Mouse (Mus musculus) activated CD4-positive, CD25-positive, alpha-beta regulatory T cell, adult 4 months (primary cell): Measurements from ENCODE around the gene Pdpk1. TPM values are rescaled to one million over a fixed set of nuclear protein-coding genes. Genes with fewer than 3 reads are reported as not detected.
A peak's percentile ranks its signal among the peaks of the same experiment; 100 is the strongest.
"Not testable (repeated sequence)": the region's sequence is repeated elsewhere in the genome, so short reads cannot be mapped to it uniquely, and the experiment has no call there.

Experiments
- ATAC-seq: one replicate; pipeline ENCODE4 v1.8.0; 2017
- polyA plus RNA-seq, 2 experiments: library from polyadenylated mRNA; unstranded; fragments of 100-300 nt; shearing (Covaris generic); gene quantifications; one replicate each; pipeline ENCODE4 v1.2.1; 2017

Pdpk1 gene
- polyA plus RNA-seq, 2 experiments from 2014 or later: 43.3 to 47.7 TPM

DNA sequence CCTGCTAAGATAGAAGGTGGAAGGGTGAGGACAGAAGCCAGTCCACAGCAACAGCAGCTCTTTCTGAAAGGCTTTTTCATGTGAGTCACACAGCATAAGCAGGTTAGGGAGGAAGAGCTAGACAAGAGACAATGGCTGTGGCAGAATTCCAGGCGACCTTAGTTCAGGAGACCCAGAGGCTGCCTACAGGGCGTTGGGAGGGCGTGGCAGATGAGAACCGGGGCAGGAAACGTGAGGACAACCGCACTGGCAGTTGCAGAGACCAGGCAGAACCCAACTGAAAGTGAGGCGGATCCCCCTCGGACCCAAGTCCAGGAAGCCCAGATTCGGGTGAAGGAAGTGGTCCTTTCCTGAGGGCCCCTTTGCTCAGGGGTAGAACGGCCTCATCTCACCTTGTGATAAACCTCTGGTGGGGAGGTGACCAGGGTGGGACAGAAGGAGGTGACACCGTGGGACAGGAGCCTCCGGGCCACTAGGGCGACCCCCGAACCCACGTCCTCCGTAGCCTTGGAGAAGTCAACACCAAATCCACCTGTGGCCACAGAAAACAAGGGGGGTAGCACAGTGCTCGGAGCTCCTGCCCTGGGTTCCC is 12.0 kb upstream of the Pdpk1 start:
- no peak for ATAC-seq

- ATAC-seq: no peak
These were observed 10.7 kb upstream of the Pdpk1 start for GRCm38 (mm10) chr17:24161466-24161865.

GRCm38 (mm10) chr17:24157526-24157925 is 6.8 kb upstream of the Pdpk1 start:
- ATAC-seq: no peak

DNA sequence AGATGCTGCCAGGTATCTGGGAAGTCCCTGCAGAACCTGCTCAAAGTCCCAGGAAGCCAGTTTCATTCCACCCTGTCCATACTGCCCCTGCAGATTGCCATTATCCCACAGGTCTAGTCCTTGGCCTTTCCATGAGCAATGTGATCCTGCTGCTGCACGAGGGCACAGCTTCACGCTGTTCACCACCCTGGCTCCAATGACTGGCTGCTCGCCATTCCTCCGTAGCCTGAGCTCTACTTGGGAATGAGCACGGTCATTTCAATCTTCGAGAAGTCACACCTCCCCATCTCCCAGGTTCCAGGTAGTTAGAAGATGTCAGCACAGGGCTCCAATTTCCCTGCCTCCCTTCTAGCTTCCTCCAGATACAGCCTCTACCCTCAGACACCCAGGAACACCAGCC is 6.4 kb upstream of the Pdpk1 start:
- ATAC-seq: no peak

DNA sequence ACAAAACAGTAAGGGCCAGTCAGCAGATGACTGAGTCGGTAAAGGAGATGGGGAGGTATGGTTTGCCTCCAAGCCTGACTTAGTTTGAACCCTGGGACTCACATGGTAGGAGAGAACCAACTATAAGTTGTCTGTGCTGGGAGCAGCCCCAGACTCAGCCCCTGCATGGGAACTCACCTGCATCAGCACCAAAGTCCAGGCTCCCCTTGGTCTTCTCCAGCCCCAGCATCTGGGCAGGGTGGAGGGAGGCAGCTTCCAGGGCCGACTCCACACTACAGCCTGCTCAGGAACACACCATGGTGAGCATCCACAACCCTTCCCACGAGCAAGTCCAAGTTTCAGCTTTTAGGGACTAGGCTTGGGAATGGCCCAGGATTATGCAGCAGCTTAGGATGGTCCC is 5.7 kb upstream of the Pdpk1 start:
- ATAC-seq: no peak

GRCm38 (mm10) chr17:24155742-24156141 is 5.0 kb upstream of the Pdpk1 start:
- ATAC-seq: no peak

DNA sequence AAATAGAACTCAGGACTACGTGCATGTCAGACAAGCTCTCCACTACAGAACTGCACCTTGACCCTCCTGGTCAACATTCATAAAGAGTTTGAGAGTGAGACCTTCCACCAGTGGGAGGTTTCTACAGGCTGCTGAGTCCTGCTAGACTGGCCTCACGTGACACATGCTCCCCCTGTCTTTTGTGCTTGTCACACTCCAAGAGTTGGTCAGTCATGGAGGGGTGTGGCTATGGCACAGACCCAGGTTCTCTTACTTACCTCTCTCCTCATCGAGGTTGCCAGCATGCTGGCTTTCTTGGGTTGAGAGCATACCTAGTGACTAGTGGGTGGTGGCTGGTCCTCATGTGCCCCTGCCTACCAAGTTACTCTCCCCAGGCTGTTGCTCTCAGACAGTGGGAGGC is 3.7 kb upstream of the Pdpk1 start:
- ATAC-seq: no peak

DNA sequence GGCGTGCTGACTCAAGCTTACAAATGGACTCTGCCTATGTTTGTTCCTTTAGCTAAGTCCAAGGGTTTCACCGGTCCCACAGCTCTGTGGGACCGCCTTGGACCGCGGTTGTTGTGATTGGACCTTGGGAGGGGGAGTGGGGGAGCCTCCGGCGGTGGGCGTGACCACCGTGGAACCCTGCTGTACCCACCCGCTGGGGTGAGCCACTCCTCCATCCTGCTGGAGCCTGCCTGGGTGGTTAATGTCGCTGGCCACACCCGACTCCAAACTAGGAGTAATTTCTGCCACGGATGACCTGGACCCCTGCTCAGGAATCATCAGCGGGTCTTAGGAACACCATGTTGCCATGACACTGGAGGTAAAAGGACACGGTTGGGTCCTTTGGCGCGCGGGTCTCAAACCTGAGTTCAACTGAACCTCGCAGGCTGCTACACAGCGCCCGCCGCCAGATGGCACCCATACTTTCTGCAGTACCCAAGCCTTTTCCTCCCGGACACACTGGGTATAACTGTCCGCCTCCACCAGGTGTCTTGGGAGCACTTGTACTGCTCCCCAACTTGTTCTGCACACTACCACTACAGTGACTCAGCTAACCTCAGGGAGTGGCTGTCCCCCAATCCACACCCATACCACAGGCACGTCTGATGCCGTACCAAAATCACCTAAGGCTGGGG is 1.3 kb upstream of the Pdpk1 start:
- peak; percentile 95 for ATAC-seq

DNA sequence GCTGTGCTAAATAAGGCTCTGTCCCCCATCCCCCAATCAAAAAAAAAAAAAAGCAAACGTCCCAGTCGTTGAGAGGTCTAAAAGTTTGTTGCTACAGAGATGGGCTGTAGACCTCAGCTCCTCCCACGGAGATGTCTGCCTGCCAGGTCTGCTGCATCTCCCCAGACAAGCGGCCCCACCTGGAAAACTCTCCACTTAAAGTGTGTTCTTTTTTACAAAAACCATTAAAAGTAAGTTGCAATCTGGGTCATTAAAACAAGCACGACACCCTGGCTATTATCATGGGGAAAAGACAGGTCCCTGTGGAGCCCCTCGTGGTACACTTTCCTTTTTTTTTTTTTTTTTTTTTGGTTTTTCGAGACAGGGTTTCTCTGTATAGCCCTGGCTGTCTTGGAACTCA is 658 bp upstream of the Pdpk1 start:
- ATAC-seq: no peak

DNA sequence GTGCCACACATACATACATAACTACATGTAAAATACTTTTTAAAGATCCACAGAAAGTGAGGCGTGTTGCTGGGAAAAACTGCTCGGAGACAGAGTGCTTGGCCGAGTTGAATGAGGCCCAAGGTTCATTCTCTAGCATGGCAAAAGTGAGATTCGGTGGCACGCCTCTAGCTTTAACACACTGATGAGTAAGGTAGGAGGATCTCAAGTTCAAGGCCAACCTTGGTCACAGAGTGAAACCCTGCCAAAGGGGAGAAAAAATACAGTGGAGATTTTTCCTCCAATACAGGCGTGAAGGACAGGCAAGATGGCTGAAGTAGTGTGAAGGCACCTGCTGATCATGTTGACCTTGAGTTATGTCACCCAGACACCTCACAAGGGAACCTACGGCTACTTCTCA is 1.3 kb downstream of the Pdpk1 start:
- ATAC-seq: no peak

DNA sequence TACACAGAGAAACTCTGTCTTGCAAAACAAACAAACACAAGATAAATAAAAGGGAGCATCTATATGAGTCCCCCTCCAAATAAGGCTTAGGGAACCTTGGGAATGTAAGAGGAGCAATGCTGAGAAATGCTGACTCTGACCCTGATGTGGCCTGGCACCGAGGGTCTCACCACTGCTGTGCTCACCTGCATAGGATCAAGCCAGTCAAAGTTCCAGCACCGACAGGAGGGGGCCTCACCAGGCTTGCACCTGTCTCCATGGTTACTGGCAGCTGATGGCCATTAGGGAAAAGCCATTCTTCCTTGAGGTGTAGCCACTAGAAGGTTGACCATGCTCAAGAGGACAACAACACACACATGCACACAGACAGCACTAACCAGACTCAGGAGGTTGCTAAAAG is 7.8 kb downstream of the Pdpk1 start:
- ATAC-seq: no peak

DNA sequence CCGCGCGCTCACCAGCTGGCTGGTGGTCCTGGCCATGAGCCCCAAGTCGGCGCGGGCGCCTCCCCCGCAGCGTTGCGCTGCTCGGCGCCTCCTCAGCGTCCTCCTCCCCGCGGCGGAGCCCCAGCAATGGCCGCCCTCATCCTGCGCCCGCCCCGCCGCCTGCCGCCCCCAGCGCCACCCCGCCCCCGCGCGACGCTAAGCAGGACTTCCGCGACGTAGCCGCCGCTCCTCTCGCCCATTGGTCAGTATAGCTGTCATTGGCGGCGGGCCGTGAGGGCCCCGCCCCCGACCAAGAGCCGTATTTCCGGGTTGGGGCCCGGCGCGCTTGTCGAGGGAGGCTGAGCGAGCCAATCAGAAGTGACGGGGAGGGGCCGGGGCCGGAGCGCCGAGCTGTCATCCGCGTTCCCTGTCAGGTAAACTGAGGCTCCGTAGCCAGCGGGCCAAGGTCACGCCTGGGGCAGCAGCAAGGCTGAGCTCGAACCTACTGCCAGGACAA is 9.3 kb downstream of the Pdpk1 start:
- peak; percentile 89 for ATAC-seq

DNA sequence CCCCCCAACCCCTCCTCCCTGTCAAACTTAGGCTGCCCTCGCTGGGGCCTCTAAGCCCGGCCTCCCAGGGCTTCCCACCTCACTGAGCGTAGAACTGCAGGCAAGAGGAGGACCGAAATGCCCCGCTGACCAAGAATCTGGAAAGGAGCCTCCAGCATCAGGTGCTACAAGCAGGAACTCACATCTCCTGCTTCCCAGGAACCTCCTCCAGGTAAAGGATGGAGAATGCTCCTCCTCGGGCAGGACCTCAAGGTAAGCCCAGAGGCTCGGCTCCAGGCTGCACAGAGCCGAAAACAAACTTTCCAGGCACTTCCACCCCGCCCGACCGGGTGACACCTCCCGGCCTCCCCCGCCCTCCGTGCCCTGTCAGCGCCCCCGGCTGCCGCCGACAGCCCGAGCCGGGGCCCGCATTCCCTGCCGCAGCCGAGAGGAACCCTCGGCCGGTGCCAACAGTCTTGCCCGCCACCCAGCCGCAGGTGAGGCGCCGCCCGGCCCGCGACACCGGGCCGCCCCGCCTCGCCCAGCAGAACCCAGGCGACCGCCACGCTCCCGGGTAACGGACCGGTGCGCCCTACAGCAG is 9.8 kb downstream of the Pdpk1 start:
- peak; percentile 22 for ATAC-seq

- ATAC-seq: no peak
These were observed 10.8 kb downstream of the Pdpk1 start for GRCm38 (mm10) chr17:24139968-24140367.

DNA sequence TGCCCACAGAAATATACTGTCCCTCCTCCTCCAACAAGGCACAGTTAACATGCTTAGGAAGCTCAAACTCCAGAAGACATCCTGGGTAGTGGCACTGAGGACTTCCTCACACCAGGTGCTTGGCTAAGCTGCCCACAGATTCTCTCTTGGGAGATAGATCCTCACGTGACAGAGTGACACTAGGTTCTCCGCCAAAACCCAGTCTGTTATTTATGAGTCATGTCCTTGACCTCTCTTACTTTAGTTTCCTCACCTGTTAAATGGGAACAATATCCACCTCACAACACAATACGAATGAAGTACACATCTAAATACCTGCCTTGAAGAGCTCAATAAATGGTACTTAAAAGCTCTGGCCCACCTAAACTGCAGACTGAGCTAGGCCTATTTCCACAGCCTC is 11.5 kb downstream of the Pdpk1 start:
- no peak for ATAC-seq

DNA sequence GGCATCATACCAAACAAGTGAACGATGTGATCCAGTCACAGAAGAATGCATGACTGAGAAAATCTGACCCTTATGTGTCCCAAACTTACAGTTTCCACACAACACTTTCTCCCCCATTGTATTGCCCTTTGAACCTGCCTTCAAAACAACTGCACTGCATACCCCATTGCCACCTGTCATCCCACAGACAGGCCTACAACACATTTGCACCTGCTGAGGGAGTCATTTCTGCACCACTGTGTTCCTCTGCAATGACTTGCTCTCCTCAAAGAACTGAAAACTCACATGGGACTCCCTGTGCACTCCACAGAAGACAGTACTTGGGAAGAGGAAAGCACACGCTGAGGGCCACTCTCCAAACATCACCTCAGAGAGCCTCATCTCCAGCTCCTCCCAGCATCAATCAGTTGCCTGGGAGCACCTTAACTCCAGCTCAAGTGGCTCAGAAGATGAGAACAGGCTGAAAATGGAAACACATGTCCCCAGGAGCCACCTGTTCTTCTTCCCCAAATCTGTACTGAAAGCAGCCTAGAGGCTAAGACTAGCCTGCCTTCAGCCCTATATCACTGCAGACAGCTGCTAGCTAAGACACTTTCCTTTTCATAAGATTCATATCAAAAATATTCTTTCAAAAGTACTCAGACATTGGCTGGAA is 13.4 kb downstream of the Pdpk1 start:
- ATAC-seq: no peak

DNA sequence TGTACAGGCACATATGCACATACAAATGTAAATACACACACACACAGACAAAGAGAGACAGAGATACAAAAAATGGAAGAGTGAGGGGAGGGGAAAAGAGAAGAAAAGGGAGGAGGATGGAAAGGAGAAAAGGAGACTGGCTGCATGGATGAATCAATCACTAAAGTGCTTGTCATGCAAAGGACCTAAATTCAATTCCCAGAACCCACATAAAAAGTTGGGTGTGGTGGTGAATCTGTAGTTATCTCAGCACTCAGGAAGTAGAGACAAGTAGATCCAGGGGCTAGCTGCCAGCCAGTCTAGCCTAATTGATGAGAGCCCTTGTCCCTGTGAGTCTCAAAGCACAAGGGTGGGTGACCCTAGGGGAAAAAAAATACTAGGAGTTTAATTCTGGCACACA is 16.7 kb downstream of the Pdpk1 start:
- no peak for ATAC-seq

DNA sequence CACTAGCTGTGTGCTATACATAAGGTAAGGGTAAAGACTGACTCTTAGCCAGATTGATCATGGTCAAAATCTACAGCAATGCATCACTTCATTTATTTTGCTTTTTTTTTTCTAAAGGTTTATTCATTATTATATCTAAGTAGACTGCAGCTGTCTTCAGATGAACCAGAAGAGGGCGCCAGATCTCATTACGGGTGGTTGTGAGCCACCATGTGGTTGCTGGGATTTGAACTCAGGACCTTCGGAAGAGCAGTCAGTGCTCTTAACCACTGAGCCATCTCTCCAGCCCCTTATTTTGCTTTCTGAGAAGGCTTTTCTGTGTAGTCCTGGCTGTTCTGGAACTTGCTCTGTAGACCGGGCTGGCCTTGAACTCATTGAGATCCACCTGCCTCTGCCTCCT is 17.8 kb downstream of the Pdpk1 start:
- not testable (repeated sequence) for ATAC-seq

- no peak for ATAC-seq
These were observed 19.2 kb downstream of the Pdpk1 start for GRCm38 (mm10) chr17:24131570-24131969.

GRCm38 (mm10) chr17:24129246-24129645 is 21.5 kb downstream of the Pdpk1 start:
- ATAC-seq: not testable (repeated sequence)

DNA sequence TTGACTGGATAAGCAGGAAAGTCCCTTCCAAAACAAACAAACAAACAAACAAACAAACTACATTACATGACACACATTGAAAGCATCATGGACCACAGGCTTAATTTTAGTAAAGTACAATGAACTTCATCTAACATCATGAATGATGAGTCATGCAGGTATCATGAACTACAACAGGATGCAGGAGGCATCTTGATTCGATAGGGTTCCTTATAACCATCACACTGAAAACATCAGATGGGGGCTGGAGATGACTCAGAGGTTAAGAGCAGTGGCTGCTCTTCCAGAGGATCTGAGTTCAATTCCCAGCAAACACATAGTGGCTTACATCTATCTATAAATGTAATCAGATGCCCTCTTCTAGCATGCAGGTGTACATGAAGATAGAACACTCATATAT is 23.1 kb downstream of the Pdpk1 start:
- ATAC-seq: peak; percentile 77

- ATAC-seq: peak; percentile 47
These were observed 23.9 kb downstream of the Pdpk1 start for GRCm38 (mm10) chr17:24126801-24127200.

DNA sequence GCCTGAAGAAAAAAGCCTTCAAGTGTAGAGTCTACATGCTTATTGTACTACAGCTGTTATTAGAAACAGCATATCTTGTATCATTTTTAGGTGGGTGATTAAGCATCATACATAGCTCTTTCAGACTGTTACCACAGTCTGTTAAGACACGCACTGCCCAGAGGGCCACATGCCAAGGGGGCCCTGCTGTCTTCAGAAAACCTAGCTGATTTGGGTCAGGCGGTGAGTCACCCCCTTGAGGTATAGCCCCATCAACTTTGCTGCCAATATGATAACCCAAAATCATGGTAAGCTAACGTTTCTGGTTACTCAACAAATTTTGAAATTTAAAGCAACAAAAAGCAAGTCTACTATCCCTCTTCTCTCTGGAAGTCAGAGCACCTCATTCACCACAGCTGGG is 31.3 kb downstream of the Pdpk1 start:
- no peak for ATAC-seq

DNA sequence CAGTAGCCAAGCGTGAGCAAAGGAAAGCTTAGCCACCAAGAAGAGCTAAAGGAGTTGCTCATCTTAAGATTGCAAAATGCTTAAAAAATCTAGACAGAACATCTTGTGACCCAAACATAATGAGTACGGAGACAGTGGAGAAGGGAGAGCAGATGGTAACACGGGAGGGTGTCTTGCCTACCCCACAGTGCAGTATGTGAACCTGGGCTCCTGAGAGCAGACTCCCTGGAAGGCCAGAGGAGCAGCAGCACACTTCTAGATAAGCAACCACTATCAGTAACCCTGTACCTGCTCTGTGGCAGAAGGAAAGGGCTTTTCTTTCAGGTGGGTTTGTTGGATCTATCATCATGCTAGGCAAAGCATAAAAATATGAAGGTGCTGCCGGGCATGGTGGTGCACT is 37.7 kb downstream of the Pdpk1 start:
- ATAC-seq: no peak
